Mouse (Mus musculus) neural tube, embryonic 15.5 days (tissue): ENCODE measurements around the gene Zbtb7b. TPM values are rescaled to one million over a fixed set of nuclear protein-coding genes. Genes with fewer than 3 reads are reported as not detected.
"Not testable (repeated sequence)": the region's sequence is repeated elsewhere in the genome, so short reads cannot be mapped to it uniquely, and the experiment has no call there.

Source experiments
- ATAC-seq: fragments of 200-750 bp; cut with Nextera tagmentation; 2 replicates; pipeline ENCODE4 v1.8.0; 2017; ENCODE audit warnings: mild to moderate bottlenecking, moderate TSS enrichment, moderate library complexity; ENCODE audit not compliant: low FRiP score
- H3K27ac ChIP-seq: fragments of 300-500 bp; sonication (generic); replicated peaks from 2 replicates; pipeline ENCODE4 v1.5.1; 2015; ENCODE audit warnings: mild to moderate bottlenecking, inconsistent platforms
- H3K27me3 ChIP-seq: fragments of 300-500 bp; sonication (generic); replicated peaks from 2 replicates; pipeline ENCODE4 v1.6.1; 2015; ENCODE audit warnings: inconsistent platforms
- H3K36me3 ChIP-seq: fragments of 300-500 bp; sonication (generic); 2 replicates; pipeline ENCODE4 v1.6.1; 2015; ENCODE audit warnings: inconsistent platforms
- H3K4me1 ChIP-seq: fragments of 300-500 bp; sonication (generic); 2 replicates; pipeline ENCODE4 v1.6.1; 2015; ENCODE audit warnings: inconsistent platforms
- H3K4me2 ChIP-seq: fragments of 300-500 bp; sonication (generic); 2 replicates; pipeline ENCODE4 v1.6.1; 2015; ENCODE audit warnings: inconsistent platforms, mild to moderate bottlenecking, moderate library complexity
- H3K4me3 ChIP-seq: fragments of 300-500 bp; sonication (generic); replicated peaks from 2 replicates; pipeline ENCODE4 v1.5.1; 2015; ENCODE audit warnings: mild to moderate bottlenecking, inconsistent platforms
- H3K9ac ChIP-seq: fragments of 300-500 bp; sonication (generic); replicated peaks from 2 replicates; pipeline ENCODE4 v1.6.1; 2015; ENCODE audit warnings: mild to moderate bottlenecking, inconsistent platforms
- H3K9me3 ChIP-seq: fragments of 300-500 bp; sonication (generic); replicated peaks from 2 replicates; pipeline ENCODE4 v1.6.1; 2016; ENCODE audit warnings: inconsistent platforms
- WGBS: fragments of 180-500 bp; shearing (Covaris S2); methylation state at CpG from one replicate; pipeline ENCODE4 v1.1.7; 2015; ENCODE audit warnings: mixed read lengths; 5-methylcytosine and 5-hydroxymethylcytosine counted together
- polyA plus RNA-seq: library from polyadenylated mRNA; unstranded; fragments of >200 nt; fragmentation: Nextera tagmentation; extraction: Ambion mirVana; gene quantifications from 2 replicates; pipeline ENCODE4 v1.2.1, GENCODE M21; 2015

The Zbtb7b gene
- 0.73 and 1.5 TPM in 2 replicates for polyA plus RNA-seq

- H3K9me3 ChIP-seq: no peaks in the 10 kb centered on the region
- H3K27ac ChIP-seq: peak within 1 kb of the TSS; percentile 78
- H3K4me1 ChIP-seq: peaks cover 65% of the 10 kb centered on the region
- peak within 1 kb of the TSS; percentile 47 for H3K9ac ChIP-seq
- H3K27me3 ChIP-seq: peaks cover 30% of the 10 kb centered on the region
- H3K4me2 ChIP-seq: peak within 1 kb of the TSS; percentile 97
- peak; percentile 40 for ATAC-seq
- under 1% methylated on average over 39 of the region's 42 CpGs for WGBS
- H3K4me3 ChIP-seq: peak within 1 kb of the TSS; percentile 48
- no peaks in the 10 kb centered on the region; the same call in 1 of the 2 replicates for H3K36me3 ChIP-seq
Observed at GRCm38 (mm10) chr3:89394006-89394893, at the start of gene Zbtb7b. Gene Zbtb7b (minus strand): TSS chr3:89394776.

DNA sequence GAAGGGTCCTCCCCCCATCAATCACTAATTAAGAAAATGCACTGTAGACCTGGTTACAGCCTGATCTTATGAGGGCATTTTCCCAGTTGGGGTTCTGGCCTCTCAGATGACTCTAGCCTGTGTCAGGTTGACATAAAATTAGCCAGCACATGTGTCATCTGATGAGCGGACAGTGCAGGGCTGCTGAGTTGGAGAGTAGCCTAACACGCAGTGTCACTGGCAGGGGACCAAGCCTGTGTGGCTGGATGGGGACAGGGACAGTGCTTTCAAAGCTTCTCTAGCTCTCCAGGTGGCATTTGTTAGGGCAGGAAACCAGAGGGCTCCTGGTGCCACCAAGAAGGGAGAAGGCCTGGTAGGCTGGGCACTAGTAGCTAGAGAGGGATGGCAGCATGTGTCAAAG, 46.1 kb upstream of the Zbtb7b start:
- no peak overlapping the region for H3K27ac ChIP-seq
- no peak overlapping the region for H3K4me3 ChIP-seq
- peaks cover 15% of the 10 kb centered on the region for H3K4me1 ChIP-seq
- WGBS: 87% methylated on average over 2 of the region's 2 CpGs
- H3K4me2 ChIP-seq: no peak overlapping the region
- no peaks in the 10 kb centered on the region for H3K36me3 ChIP-seq
- H3K9ac ChIP-seq: no peak overlapping the region
- ATAC-seq: no peak
- H3K27me3 ChIP-seq: no peaks in the 10 kb centered on the region
- H3K9me3 ChIP-seq: no peaks in the 10 kb centered on the region

DNA sequence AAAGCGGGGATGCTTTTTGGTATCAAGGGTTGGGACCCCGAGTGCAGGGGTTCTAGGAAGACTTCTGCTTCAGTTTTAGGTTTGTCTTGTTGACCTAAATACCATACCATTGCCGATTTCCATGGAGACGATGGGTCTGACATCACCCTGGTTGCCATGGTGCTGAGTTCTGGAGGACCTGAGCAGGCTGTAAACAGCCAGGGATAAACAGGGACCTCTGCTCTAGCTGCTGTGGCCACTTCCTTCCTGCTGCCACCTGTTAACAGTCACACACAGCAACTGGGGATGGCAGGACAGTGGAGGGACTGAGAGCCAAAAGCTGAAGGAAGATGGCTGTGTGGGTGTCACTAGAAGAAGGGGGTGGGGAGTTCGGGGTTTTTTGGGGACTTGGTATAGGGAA, 42.7 kb upstream of the Zbtb7b start:
- Histone ChIP-seq H3K4me2 (peak overlapping the region; percentile 46), H3K9ac (0 out of 2 replicates have a peak overlapping the region, but pooled peaks have one; percentile 8), H3K27ac (peak overlapping the region; percentile 62), H3K9me3 (no peaks in the 10 kb centered on the region), H3K36me3 (peaks cover 22% of the 10 kb centered on the region), H3K4me1 (peaks cover 32% of the 10 kb centered on the region), H3K4me3 (peak overlapping the region; percentile 36), H3K27me3 (no peaks in the 10 kb centered on the region)
- 22% methylated on average over 5 of the region's 5 CpGs for WGBS
- no peak for ATAC-seq

GRCm38 (mm10) chr3:89436176-89437113, 41.9 kb upstream of the Zbtb7b start, which contains the start of gene Pbxip1:
Gene Pbxip1 (plus strand): TSS chr3:89436706.
- peak within 1 kb of the TSS; percentile 46 for H3K4me2 ChIP-seq
- H3K4me1 ChIP-seq: peaks cover 40% of the 10 kb centered on the region
- H3K9me3 ChIP-seq: no peaks in the 10 kb centered on the region
- 0 out of 2 replicates have a peak within 1 kb of the TSS, but pooled peaks have one; percentile 8 for H3K9ac ChIP-seq
- ATAC-seq: peak; percentile 53; the same call in 1 of the 2 replicates
- WGBS: 5% methylated on average over 15 of the region's 16 CpGs
- H3K4me3 ChIP-seq: peak within 1 kb of the TSS; percentile 36
- H3K36me3 ChIP-seq: peaks cover 22% of the 10 kb centered on the region
- H3K27me3 ChIP-seq: no peaks in the 10 kb centered on the region
- H3K27ac ChIP-seq: peak within 1 kb of the TSS; percentile 62

DNA sequence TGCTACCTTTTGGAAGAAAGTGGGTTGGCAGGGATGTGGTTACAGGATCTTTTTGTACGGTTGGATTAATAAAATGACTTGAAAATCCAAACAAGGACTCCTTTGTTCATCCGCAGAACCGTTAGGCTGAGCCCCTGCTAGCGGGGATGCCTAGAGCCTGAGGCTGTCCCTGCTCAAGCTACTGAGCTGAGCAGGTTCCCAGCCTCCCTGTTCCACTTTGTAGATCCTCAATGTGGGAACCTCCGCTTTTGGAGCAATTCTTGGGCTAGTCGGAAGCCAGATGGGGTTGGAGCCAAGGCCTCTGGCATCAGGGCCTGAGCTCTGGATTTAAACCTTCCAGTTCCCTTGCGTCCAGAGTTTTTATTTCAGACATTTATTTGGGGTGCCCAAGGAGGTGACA, 40.5 kb upstream of the Zbtb7b start:
- no peak overlapping the region for H3K4me2 ChIP-seq
- H3K27me3 ChIP-seq: no peaks in the 10 kb centered on the region
- H3K27ac ChIP-seq: peak overlapping the region; percentile 4; the same call in 1 of the 2 replicates
- no peaks in the 10 kb centered on the region for H3K9me3 ChIP-seq
- H3K4me1 ChIP-seq: peaks cover 47% of the 10 kb centered on the region
- no peak overlapping the region for H3K9ac ChIP-seq
- H3K4me3 ChIP-seq: no peak overlapping the region
- peaks cover 22% of the 10 kb centered on the region for H3K36me3 ChIP-seq
- WGBS: 68% methylated on average over 7 of the region's 7 CpGs
- no peak for ATAC-seq

GRCm38 (mm10) chr3:89434532-89434931, 40.0 kb upstream of the Zbtb7b start:
- WGBS: 89% methylated on average over 11 of the region's 11 CpGs
- peaks cover 22% of the 10 kb centered on the region for H3K36me3 ChIP-seq
- ATAC-seq: no peak
- no peak overlapping the region; the same call in 1 of the 2 replicates for H3K27ac ChIP-seq
- no peak overlapping the region for H3K4me3 ChIP-seq
- peaks cover 47% of the 10 kb centered on the region for H3K4me1 ChIP-seq
- no peak overlapping the region for H3K4me2 ChIP-seq
- H3K9ac ChIP-seq: no peak overlapping the region
- H3K27me3 ChIP-seq: no peaks in the 10 kb centered on the region
- H3K9me3 ChIP-seq: no peaks in the 10 kb centered on the region

- 93% methylated on average over 8 of the region's 8 CpGs for WGBS
- Histone ChIP-seq H3K4me1 (peaks cover 47% of the 10 kb centered on the region), H3K4me2 (no peak overlapping the region)
Observed at GRCm38 (mm10) chr3:89432606-89433005, 38.0 kb upstream of the Zbtb7b start.

GRCm38 (mm10) chr3:89430171-89431159, 35.9 kb upstream of the Zbtb7b start, which contains the start of gene Pygo2:
Gene Pygo2 (plus strand): TSS chr3:89430214.
- WGBS: 3% methylated on average over 64 of the region's 68 CpGs
- ATAC-seq: peak; percentile 98
- H3K36me3 ChIP-seq: peaks cover 29% of the 10 kb centered on the region

More at GRCm38 (mm10) chr3:89432606-89433005, 38.0 kb upstream of the Zbtb7b start:
- Histone ChIP-seq H3K36me3 (peaks cover 23% of the 10 kb centered on the region), H3K9me3 (no peaks in the 10 kb centered on the region), H3K27me3 (no peaks in the 10 kb centered on the region), H3K9ac (no peak overlapping the region), H3K27ac (no peak overlapping the region), H3K4me3 (no peak overlapping the region)
- no peak for ATAC-seq

DNA sequence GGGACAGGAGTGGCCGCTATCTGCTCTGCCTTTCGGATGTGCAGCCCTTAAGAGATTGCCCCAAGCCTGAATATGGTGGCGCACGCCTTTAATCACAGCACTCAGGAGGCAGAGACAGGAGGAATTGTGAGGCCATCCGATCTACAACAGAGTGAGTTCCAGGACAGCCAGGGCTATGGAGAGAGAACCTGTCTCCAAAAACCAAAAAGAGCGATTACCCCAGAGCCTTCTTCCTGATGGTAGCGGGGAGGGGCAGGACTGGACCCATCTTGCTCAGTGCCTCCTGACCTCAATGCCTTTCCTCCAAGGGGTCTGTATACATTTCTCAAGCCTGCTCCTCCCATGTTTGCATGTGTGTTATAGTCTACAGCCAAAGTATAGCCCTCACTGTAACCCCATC, 34.4 kb upstream of the Zbtb7b start:
- not testable (repeated sequence) for H3K27me3 ChIP-seq, H3K27ac ChIP-seq, H3K4me3 ChIP-seq, H3K9ac ChIP-seq, H3K9me3 ChIP-seq, ATAC-seq, H3K4me2 ChIP-seq
- Histone ChIP-seq H3K4me1 (peaks cover 26% of the 10 kb centered on the region), H3K36me3 (peaks cover 24% of the 10 kb centered on the region)
- WGBS: 89% methylated on average over 7 of the region's 7 CpGs

More at GRCm38 (mm10) chr3:89430171-89431159, 35.9 kb upstream of the Zbtb7b start, which contains the start of gene Pygo2:
- Histone ChIP-seq H3K4me1 (peaks cover 33% of the 10 kb centered on the region), H3K4me3 (peak within 1 kb of the TSS; percentile 79), H3K9ac (peak within 1 kb of the TSS; percentile 96), H3K27ac (peak within 1 kb of the TSS; percentile 88), H3K27me3 (no peaks in the 10 kb centered on the region), H3K9me3 (no peaks in the 10 kb centered on the region), H3K4me2 (peak within 1 kb of the TSS; percentile 59)

- WGBS: 92% methylated on average over 4 of the region's 4 CpGs
- H3K4me1 ChIP-seq: peaks cover 24% of the 10 kb centered on the region
- no peak overlapping the region for H3K4me3 ChIP-seq
- no peak overlapping the region for H3K9ac ChIP-seq
- no peak for ATAC-seq
- H3K4me2 ChIP-seq: no peak overlapping the region
- peaks cover 7% of the 10 kb centered on the region; the same call in 1 of the 2 replicates for H3K36me3 ChIP-seq
- H3K27ac ChIP-seq: no peak overlapping the region
- no peaks in the 10 kb centered on the region for H3K9me3 ChIP-seq
- H3K27me3 ChIP-seq: no peaks in the 10 kb centered on the region
Observed at GRCm38 (mm10) chr3:89425876-89426275, 31.3 kb upstream of the Zbtb7b start.
